Mouse (Mus musculus): ENCODE measurements around the gene Gm20388.

The Gm20388 gene

DNA sequence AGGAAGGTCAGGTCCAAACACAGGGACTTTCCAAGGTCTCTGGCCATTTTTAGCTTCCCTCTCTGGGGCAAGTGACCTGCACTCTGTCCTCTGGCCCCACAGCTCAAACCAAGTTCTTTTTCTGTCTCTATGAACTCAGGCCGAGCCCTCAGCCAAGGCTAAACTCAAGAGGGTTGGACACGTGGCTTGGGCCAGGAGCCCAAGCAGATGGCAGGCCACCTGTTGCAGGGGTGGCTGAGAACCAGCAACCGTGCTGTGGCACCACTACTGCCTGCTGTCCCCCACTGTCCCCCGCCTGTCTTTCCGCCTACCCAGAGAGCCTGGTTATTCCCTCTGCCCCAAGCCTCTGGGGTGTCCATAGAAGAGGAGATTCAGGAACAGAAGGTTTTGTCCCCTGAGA is 303.3 kb downstream of the Gm20388 start:
- DNase-seq: no peak

DNA sequence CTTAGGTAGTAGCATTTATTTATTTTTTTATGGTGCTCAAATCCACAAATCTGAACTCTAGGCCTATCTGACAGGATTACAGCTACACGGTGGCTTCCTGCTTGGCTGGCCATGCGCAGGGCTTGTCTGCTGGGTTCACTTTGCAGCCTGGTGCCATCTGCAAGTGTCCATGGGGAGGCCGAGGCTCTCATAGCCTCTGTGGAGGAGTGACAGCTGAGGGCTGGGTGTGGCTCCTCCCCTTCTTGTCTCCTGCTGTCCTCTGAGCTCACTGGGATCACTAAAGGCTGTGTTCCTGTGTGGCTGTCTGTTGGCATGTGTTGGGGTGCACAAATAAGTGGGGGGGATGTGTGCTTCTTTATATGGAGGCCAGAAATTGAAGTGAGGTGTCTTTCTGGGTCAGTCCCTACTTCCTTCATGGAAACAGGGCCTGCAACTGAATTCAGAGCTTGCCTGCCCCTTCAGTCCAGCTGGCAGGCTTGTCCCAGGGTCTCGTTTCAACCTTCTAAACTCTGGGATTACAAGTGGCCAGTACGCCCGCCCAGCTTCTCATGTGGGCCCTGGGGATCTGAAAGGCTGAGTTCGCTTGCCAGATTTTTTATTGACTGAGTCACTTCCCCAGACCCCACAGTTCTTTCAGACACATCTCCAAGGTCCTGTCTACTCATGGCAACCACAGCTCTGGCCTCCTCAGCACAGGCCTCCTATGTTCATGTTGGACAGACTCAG is 304.9 kb downstream of the Gm20388 start:
- no peak for DNase-seq

DNA sequence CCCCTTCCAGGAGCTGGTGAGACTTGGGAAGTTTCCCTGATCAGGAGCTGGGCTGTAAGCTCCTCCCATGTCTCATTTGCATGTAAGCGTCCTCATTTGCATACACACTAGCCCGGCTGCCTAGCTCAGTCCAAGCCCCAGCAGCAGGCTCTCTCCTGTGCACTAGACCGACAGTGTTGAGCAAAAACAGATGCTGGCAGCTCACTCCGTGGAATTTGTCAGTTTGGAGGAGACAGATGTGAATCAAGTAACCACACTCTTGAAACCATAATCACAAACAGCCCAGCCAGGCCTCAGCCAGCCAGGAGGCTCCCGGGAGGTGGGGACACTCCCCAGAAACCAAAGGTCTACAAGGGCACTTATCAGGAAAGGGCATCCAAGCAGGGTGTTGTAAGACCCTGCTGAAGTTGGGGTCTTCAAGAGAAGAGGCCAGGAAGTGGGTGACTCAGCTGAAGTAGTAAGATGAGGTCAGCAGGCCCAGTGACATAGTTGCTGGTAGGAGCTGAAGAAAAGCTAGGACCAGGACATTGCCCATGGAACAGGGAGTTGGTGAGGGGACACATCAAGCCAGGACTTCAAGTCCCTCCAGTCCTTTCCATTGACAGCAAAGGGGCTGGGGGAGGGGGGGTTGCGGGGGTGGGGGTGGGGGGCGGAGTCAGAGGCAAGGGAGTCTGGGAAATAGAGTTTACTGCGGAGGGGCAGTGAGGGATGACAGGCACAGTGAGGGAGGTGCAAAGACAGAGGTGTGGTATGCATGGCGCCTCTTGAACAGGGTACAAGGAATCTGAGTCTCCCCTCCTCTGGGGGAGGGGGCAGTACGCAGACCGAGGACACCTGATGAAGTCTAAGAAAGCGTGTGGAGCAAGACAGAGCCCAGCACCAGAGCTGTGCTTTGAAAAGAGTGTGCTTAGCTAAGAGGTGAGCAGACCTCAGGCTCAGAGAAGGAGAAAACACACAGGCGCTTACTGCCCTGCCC is 306.5 kb downstream of the Gm20388 start:
- peak; percentile 57 for DNase-seq

DNA sequence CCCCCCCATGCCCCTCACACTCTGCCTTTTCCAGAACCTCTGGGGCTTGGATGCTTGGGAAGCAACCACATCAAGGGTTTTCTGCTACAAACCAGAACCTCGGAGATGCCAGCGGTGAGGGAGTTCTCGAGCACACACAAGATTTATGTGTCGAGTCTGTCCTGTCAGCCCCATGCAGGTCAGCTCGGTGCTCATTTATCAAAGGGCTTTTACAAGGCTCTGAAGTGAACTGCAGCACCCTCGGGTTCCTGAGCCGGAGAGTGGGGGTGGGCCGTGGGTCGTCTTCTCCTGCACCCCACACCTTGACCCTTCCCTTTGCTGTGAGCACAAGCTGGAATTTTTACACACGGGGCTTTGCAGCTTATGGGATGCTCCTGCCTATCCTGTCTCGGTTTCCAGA is 311.9 kb downstream of the Gm20388 start:
- no peak for DNase-seq

DNA sequence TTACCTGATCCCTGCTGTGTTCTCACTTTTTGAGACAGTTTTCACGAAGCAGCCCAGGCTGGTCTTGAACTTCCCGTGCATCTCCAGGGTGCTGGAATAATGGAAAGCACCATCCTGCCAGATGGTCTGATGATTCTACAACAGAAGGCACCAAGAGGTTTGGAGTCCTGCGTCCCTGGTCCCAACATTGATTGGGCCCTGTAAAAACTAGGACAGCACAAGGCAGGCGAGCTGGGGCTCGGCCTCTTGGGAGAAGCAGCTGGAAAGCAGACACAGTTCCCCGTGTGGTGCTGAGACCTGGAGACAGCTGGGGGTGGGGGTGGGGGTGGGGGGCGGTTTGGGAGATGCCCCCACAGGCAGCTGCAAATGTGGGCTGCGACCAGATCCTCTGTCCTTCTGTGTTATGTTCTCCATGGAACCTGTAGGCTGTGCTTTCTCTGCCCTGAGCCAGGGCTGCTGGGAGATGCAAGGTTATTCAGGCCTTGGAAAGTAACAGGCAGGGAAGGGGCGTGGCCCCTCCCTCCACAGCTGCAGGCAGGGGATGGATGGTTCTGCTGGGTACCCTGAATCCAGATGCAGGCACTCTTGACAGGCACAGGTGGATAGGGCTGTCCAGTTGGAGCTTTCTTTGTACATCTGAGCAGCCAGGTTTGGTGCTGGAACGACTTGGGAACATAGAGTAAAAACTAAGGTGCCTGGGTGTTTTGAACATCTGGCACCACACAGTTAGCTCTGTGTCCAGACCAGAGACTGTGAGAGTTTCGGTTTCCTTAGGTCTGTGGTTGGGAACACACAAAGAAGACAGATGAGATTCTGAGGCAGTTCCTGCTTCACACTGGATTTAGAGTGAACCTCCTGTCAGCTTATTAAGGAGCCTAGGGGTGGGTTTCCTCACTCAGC is 314.1 kb downstream of the Gm20388 start:
- DNase-seq: no peak

DNA sequence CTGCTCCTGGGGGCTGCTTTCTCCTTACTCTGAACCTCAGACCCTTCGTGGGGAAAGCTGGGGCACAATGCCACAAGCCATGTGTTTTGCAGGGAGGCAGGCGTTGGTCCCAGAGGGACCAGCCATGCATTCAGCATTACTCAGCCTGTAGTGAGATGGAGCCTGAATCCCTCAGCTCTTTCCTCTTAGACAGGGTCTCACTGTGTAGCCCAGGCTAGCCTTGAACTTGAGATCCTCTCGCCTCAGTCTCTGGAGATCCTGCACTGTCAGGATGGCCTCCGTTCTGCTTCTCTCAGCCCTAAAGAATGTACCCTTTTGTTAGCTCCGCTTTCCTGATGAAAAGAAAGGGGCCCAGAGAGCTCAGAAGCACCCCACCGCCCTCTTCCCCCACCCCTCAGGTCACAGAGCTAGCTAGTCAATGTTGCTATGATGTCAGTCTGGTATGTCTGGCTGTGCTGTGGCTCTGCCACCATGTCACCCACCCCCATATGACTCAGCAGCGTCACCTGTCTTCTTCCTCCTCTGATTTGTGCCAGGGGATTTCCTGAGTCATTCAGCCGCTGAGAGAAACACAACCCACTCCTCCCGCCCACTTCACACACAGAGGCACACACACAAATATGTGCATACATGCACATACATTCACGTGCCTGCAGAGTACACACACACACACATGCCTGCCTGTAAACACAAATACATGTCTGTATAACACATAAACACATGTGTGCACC is 314.9 kb downstream of the Gm20388 start:
- DNase-seq: no peak

DNA sequence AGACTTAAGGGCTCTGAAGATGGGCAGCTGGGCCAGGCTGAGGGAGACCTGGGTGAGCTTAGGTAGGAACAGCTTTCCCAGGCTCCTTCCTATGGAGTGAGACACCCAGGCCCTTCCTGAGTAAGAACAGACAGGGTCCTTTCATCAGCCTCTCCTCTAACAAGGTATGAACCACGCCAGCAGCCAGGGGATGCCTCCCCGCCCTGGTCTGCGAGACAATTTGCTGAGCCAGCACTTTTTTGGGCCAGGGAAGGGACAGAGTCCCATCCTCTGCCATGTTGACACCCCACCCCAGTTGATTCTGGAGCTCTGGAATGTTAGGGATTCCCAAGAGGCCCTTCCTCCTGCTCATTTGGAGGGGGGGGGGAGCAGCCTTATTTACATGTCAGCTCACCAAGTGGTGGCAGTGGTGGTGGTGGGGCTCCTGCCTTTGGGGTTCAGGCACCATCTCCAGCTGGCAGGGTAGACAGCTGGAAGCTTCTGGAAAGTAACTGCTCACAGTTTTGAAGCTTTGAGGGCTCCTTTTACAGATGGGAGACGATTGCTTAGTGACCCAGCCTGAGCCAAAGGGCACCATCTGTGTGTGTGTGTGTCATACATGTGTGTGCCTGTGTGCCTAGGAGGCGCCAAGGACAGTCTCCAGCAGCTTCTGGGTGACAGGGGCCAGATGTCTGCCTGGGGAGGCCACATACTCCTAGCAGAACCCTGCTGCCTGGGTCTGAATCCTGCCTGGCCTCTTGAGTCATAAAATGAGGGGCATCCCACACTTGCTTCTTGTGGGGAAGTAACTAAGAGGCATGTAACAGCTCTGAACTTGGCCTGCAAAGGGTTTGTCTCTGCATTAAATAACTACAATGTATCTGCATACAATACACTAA is 316.3 kb downstream of the Gm20388 start:
- DNase-seq: no peak

DNA sequence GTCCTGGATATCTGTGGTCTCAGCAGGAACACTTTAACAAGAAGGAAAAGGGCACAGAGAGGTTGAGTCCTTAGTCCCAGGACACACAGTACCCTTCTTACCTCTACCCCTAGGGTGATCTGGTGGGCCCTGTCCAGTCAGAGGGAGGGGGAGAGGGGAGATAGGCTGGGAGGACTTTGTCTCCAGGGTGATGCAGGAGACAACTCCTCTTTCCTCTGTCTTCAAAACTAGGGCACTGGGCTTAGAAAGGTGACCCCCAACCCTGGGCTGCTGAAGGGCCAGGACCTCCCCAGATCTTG is 316.9 kb downstream of the Gm20388 start:
- no peak for DNase-seq

DNA sequence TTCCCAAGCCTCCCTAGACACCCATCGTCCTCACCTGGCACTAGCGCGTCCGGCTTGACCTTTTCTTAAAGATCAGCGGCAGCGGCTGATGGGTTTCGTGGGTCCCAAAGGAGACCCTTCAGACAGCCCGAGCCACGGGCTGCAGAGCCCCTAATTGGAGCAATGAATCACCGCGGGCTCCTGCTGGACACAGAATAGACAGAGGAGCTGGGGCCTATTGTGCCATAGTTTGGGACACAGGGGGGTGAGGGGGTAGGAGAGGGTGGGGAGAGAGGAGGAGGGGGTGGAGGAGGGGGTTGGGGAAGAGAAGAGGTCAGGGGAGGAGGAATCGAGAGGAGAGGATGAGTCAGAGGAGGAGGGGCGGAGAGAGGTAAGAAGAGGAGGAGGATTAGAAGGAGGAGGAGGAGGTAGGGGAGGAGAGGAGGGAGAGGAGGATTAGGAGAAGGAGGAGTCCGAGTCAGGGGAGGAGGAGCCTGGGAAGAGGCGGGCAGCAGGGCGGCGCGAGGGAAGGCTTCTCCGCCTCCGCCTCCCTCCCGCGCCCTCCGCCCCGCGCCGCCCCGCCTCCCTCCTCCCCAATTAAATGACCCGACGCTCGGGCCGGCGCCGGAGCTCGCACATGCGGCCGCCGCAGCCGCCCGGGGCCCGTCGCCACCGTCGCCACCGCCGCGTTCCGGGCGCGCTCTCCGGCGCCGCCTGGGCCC is 317.4 kb downstream of the Gm20388 start, which contains the start of gene Gse1:
Gse1 (plus strand) TSS at position 566 of the 701 bp plus-strand sequence.
- peak; percentile 85 for DNase-seq

DNA sequence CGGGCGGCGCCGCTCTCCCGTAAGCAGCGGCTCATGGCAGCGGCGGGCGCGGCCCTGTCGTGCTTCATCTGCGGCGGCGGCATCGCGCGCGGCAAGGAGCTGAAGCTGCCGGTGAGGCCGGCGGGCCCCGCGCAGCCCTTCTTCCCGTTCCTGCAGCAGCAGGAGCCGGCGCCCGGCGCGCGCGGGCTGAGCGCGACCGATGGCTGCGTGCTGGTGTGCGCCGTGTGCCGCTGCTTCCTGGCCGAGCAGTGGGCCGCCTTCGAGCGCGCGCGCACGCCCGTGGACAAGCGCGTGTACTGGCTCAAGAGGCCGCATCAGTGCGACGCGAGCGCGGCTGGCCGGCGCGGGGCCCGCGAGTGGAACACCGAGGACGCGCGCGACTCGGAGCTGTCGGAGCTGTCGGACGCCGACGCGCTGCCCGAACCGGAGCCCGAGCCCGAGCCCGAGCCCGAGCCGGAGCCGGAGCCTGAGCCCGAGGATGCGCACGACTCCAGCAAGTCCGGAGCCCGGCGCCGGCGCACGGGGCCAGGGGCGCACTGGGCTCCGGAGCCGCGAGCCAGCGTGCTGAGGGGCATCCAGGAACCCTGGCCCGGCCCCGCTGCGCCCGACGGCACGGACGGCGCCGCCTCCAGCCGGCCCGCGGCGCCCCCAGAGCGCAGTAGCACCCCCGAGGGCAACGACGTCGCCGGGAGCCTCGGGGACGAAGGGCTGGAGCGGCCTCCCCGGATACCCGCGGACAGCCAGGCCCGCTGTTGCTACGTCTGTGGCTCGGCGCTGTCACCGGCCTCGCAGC is 318.3 kb downstream of the Gm20388 start:
- no peak for DNase-seq

DNA sequence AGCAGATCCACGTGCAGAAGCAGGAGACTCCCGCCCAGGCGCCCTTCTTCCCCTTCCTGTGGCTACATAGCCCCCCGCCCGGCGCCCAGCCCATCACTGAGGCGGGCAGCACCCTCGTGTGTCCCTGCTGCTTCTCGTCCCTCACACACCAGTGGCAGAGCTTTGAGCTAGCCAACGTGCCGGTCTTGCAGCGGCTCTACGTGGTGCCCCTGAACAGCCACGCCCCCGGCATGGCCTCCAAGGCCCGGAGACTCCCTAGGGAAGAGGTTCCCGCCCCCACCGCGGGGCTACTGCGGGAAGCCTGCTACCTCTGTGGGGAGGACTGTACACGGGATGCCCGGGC is 318.9 kb downstream of the Gm20388 start:
- peak; percentile 49 for DNase-seq

DNA sequence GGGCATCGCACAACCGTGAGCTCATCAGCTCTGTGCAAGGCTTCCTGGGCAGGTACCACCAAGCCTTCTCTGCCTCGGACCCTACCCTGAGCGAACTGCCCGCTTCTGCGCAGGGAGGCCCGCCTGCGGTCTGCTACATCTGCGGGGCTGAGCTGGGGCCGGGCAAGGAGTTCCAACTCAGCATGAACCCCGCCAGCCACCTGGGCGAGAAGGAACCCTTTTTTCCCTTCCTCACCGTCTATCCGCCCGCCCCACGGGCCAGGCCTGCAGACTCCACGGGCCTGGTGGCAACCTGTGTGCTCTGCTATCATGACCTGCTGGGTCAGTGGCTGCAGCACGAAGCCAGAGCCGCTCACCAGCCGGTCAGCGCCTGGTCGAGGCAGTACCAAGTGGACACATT is 319.4 kb downstream of the Gm20388 start:
- DNase-seq: no peak

DNA sequence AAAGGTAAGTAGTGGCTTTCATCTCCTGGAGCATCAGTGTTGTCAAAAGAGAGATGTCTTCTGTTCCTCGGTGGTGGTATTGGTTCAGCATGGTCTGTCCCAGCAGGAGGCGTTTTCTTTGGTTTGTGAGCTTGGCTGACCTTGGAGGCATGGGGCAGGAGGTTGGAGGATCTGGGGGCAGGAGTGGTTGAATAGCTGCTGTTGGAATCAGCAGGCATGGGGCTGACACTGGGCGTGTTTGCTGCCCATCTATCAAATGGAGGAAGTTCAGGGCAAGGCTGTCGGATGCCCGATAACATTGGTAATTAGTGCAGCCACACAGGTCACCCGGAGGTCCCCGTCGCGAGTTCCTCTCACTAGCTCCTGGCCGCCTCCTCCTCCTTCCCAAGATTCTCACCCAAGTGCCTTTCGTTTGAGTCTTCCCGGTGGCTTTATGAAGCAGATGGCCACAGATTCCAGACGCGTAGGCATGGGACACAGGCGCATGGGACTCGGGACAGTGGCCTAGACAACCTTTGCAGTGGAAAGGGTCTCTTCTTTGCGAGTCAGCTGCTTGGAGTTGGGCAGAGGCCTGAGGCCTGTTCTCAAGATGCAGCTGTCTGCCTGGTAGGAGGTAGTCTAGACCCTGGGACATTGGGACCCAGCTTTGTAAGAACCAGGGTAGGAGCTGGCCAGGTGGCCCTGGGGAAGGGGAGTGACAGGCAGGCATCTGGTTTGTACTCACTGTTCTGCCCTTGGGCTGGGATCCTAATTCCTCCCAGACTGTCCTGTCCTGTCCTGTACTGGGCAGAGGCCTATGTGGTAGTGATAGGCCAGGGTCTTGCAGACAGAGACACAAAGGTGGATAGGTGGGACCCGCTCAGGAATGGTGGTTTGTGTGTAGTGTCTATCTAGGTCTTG is 320.3 kb downstream of the Gm20388 start:
- DNase-seq: no peak

DNA sequence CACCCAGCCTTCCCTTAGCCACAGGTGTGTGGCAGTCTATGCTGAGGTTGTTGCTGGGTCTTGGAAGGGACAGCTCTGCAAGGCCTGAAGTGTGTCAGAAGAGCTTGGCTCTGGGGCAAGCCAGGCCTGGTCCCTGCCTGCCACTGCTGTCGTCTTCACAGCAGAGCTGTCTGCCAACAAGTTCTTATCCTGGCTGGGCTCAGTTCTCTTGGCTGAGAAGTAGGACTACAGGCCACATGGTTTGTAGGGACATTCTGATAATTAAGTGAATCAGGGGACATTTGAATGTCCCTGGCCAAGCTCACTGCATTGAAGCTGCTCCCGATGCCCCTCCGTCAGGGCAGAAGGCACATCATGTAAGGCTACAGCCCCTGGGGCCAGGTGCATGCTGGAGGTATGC is 321.2 kb downstream of the Gm20388 start:
- no peak for DNase-seq

DNA sequence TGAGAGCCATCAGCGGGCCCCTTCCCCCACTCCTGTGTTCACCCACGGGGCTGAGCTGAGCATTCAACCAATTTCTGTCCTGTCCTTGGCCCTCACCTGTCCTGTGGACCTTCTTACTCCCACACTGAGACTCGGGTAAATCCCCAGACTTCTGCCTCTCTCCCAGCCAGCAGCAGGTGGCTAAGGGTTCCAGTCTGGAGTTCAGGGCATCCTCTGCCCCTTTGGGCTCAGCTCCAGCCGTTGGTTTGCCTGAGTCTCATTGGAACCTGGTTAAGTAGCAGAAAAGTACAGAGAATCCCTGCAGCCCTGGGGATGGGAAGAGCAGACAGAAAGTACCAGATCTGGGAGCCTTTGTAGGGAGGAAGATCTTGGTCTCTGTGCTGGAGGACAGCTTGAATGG is 321.8 kb downstream of the Gm20388 start:
- no peak for DNase-seq

DNA sequence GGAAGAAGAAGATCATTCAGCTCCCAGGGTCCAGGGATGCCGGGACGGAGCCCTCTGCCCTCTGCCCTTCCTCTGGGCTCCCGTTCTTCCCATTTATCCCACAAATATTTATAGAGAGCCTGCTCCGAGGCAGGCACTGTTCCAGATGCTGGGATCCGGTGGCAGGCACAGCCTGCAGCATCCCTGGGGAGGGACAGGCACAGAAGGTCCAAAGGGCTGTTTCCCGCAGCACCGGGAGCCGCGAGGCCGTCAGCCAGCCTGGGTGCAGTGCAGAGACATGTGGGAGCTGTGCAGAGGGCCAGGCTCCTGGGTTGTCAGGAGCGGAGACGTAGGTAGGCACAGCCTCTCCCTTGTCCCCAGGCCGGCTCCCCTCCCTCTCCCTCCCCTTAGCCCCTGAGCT is 322.3 kb downstream of the Gm20388 start:
- peak; percentile 50 for DNase-seq

DNA sequence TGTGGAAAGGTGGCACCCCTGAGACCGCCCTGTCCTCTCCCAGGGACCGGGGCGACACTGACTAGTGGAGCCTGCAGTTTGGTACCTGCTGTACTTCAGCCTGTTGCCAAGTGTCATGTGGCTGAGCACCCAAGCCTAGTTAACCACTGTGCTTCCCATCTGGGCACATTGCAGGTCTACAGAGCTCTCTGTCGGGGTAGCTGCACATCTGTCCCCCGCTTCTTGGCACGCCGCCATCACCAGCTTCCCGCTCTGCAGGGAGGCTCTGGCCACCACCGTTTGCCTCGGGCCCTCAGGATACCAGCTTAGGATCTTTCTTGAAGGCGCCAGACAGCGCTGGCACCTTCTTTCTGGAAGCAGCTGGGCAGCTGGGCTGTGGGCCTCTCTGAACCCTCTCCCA is 323.8 kb downstream of the Gm20388 start:
- DNase-seq: no peak

DNA sequence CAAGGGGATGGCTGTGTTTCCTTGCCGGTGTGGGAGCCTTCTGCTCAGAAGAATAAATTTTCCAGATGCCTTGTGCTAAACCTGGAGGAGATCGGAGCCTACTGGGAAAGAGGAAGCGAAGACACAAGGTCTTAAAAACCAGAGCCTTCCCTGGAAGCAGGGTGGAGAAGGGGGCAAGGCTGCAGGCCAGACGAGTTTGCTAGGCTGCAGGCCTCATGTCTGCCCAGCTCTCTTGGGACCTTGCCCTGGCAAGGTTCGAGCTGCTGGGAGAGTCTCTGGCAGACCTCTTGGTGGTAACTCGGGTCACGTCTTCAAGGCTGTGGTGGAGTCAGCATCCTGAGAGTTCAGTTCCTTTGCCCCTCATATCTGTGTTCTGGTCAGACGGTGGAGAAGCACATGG is 324.2 kb downstream of the Gm20388 start:
- DNase-seq: no peak

DNA sequence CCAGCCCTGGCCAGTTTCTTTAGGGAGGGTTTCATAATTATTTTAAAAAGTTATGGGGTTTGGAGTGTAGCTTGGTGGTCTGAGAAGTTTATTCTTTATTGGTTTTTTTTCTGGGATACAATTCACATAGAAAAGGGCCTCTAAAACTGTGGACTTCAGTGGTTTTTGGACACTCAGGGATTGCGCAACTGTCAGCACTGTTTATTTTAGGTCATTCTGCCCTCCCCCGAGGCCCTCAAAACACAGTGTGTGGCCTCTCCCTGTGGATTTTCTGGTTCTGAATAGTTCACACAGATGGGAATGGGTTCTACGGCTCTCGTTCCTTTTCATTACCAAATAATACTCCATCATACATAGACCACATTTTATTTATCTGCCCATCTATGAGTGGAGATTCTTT is 332.6 kb downstream of the Gm20388 start:
- DNase-seq: no peak
